17 mouse cellular contexts compared by ENCODE assay signal in the genomic region with DNA sequence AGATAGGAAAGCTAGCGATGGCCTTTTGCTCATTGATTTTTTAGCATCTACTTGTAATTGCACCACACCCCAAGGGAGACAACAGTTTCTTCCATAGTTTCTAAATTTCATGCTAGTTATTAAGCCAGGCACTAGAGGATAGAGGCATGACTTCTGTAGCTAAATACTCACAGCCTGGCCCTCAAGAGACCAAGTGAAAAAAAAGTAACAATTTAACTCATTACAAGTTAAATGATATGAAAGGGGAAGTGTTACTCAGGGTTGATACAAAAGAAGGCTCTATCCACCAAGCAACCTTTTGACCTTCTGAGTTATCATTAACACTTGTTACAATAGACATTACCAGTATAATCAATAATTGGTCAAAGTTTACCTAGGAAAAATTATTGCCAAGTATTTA.
"Had no signal": no experiment of that assay in that cellular context is flagged by ENCODE, and none has a peak within 500 bp of the region (broad histone marks: within the 10 kb centered on the region; RNA-seq: fewer than 3 reads in every experiment).

No protein-coding gene starts in this region.

- H3K27ac ChIP-seq: neural tube, embryonic 12.5 days; neural tube, embryonic 13.5 days; neural tube, embryonic 15.5 days; stomach, embryonic 15.5 days; stomach, postnatal 0 days had no signal

- H3K4me3 ChIP-seq: neural tube, embryonic 12.5 days; neural tube, embryonic 13.5 days; neural tube, embryonic 15.5 days; stomach, embryonic 15.5 days had no signal

- H3K9me3 ChIP-seq: neural tube, embryonic 12.5 days; neural tube, embryonic 13.5 days; neural tube, embryonic 15.5 days; stomach, embryonic 15.5 days had no signal

- H3K4me2 ChIP-seq: neural tube, embryonic 12.5 days; neural tube, embryonic 13.5 days; neural tube, embryonic 15.5 days; stomach, embryonic 15.5 days had no signal

- H3K36me3 ChIP-seq: neural tube, embryonic 12.5 days; neural tube, embryonic 13.5 days; neural tube, embryonic 15.5 days; stomach, embryonic 15.5 days had no signal

- DNase-seq: retina, postnatal 1 day; right cerebral cortex, adult 18-20 months; right cerebral cortex, postnatal 14 days; right cerebral cortex, postnatal 25 days; right cerebral cortex, postnatal 4 days; spleen, adult 18-20 months; thymus, adult 18-20 months; thymus, adult 2 months; thymus, postnatal 14 days; thymus, postnatal 25 days; thymus, postnatal 36 days; thymus, postnatal 4 days had no signal

- H3K27me3 ChIP-seq: stomach, embryonic 15.5 days had no signal

- H3K9ac ChIP-seq: neural tube, embryonic 12.5 days; neural tube, embryonic 13.5 days; neural tube, embryonic 15.5 days; stomach, embryonic 15.5 days had no signal
